Mouse (Mus musculus) heart, postnatal 0 days (tissue): Measurements from ENCODE around the gene Apoh. TPM values are rescaled to one million over a fixed set of nuclear protein-coding genes. Genes with fewer than 3 reads are reported as not detected.

Experiments used
- ATAC-seq: fragments of 200-750 bp; cut with Nextera tagmentation; 2 replicates; pipeline ENCODE4 v1.8.0; 2017; ENCODE audit warnings: low read depth, moderate number of reproducible peaks, moderate library complexity; ENCODE audit not compliant: insufficient read depth
- DNase-seq: peaks from one replicate; pipeline ENCODE4 v3.0.0-alpha.2; 2016; ENCODE audit warnings: low spot score
- H3K27ac ChIP-seq: fragments of 300-500 bp; sonication (generic); 2 replicates; pipeline ENCODE4 v1.5.1; 2014; ENCODE audit warnings: low read depth, mild to moderate bottlenecking
- H3K27me3 ChIP-seq: fragments of 300-500 bp; sonication (generic); 2 replicates; pipeline ENCODE4 v1.6.1; 2014; ENCODE audit warnings: low read length, mixed read lengths; ENCODE audit not compliant: control insufficient read depth, insufficient read depth
- H3K36me3 ChIP-seq: fragments of 300-500 bp; sonication (generic); replicated peaks from 2 replicates; pipeline ENCODE4 v1.6.1; 2014; ENCODE audit warnings: low read length, mixed read lengths; ENCODE audit not compliant: control insufficient read depth, insufficient read depth
- H3K4me1 ChIP-seq: fragments of 300-500 bp; sonication (generic); 2 replicates; pipeline ENCODE4 v1.6.1; 2014; ENCODE audit warnings: antibody characterized with exemption; ENCODE audit not compliant: control insufficient read depth, insufficient read depth
- H3K4me2 ChIP-seq: fragments of 300-500 bp; sonication (generic); 2 replicates; pipeline ENCODE4 v1.6.1; 2014; ENCODE audit warnings: low read depth, mild to moderate bottlenecking, low read length, moderate library complexity
- H3K4me3 ChIP-seq: fragments of 300-500 bp; sonication (generic); 2 replicates; pipeline ENCODE4 v1.5.1; 2014; ENCODE audit warnings: low read depth, low read length
- H3K9ac ChIP-seq: fragments of 300-500 bp; sonication (generic); replicated peaks from 2 replicates; pipeline ENCODE4 v1.6.1; 2014; ENCODE audit warnings: low read depth, low read length, mixed read lengths
- H3K9me3 ChIP-seq: fragments of 300-500 bp; sonication (generic); replicated peaks from 2 replicates; pipeline ENCODE4 v1.6.1; 2016; ENCODE audit warnings: low read length; ENCODE audit not compliant: control insufficient read depth
- CTCF ChIP-seq: IDR thresholded peaks from 2 replicates; pipeline ENCODE4 v1.5.1; 2016; ENCODE audit warnings: antibody characterized with exemption, control low read depth, low read depth
- EP300 ChIP-seq: IDR thresholded peaks from 2 replicates; pipeline ENCODE4 v1.6.1; 2016; ENCODE audit warnings: antibody characterized with exemption, low read depth
- WGBS: fragments of 180-500 bp; shearing (Covaris S2); extraction: QIAGEN DNeasy Blood & Tissue Kit; methylation state at CpG from one replicate; pipeline ENCODE4 v1.1.7; 2014; 5-methylcytosine and 5-hydroxymethylcytosine counted together
- polyA plus RNA-seq: library from polyadenylated mRNA; unstranded; fragments of >200 nt; fragmentation: Nextera tagmentation; extraction: Ambion mirVana; gene quantifications from 2 replicates; pipeline ENCODE4 v1.2.1, GENCODE M21; 2015
- total RNA-seq: library from RNA; depleted of rRNA; stranded (reverse); fragments of >200 nt; gene quantifications from 2 replicates; pipeline ENCODE4 v1.2.3, GENCODE M21; 2014; ENCODE audit warnings: low replicate concordance

Apoh gene
- total and polyA plus RNA-seq, 2 experiments from 2014 or later = 0.87 TPM; not detected in 1

DNA sequence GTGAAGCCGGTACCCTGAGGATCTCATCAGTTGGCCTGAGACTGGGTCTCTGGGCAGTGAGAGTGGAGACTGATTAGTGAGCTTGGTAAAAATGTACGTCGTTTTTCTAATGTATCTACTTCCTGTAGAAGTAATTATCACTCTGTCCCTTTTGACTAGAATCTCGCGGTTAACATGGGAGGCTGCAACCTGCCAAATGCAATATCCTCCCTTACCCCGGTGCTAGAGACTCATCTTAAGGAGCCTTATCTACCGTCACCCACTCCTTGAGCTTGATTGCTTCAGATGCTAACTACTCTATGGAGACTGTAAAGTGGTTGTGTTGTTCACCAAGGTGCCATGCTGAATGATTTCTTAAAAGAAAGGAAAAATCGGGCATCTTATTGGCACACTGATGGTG, 1.4 kb upstream of the Apoh start:
- TF ChIP-seq CTCF (no peak), EP300 (no peak)
- DNase-seq = no peak
- peaks cover 10% of the 10 kb centered on the region for H3K4me1 ChIP-seq
- ATAC-seq = no peak
- H3K36me3 ChIP-seq = peaks cover 4% of the 10 kb centered on the region; the same call in 1 of the 2 replicates
- peak overlapping the region; percentile 70 for H3K9ac ChIP-seq
- H3K9me3 ChIP-seq = no peaks in the 10 kb centered on the region
- H3K4me2 ChIP-seq = peak overlapping the region; percentile 94
- peak overlapping the region; percentile 87 for H3K4me3 ChIP-seq
- H3K27me3 ChIP-seq = no peaks in the 10 kb centered on the region
- H3K27ac ChIP-seq = peak overlapping the region; percentile 89; the same call in 1 of the 2 replicates
- 17% methylated on average over 8 of the region's 8 CpGs for WGBS

GRCm38 (mm10) chr11:108343789-108344462, 772 bp downstream of the Apoh start, which contains the start of gene Prkca:
TSS of gene Prkca (minus strand) at chr11:108343928.
- WGBS = under 1% methylated on average over 56 of the region's 63 CpGs
- no peak for TF ChIP-seq EP300
- TF ChIP-seq CTCF = no peak
- Histone ChIP-seq H3K36me3 (peaks cover 4% of the 10 kb centered on the region; the same call in 1 of the 2 replicates), H3K4me3 (peak within 1 kb of the TSS; percentile 87), H3K9me3 (no peaks in the 10 kb centered on the region), H3K9ac (peak within 1 kb of the TSS; percentile 70), H3K27me3 (no peaks in the 10 kb centered on the region), H3K27ac (peak within 1 kb of the TSS; percentile 89), H3K4me2 (peak within 1 kb of the TSS; percentile 94), H3K4me1 (peaks cover 6% of the 10 kb centered on the region)
- DNase-seq (peak; percentile 94), ATAC-seq (peak; percentile 90)

GRCm38 (mm10) chr11:108344759-108345158, 1.6 kb downstream of the Apoh start:
- no peak for TF ChIP-seq EP300
- TF ChIP-seq CTCF = no peak
- H3K4me1 ChIP-seq = peaks cover 6% of the 10 kb centered on the region
- WGBS = 70% methylated on average over 8 of the region's 8 CpGs
- H3K4me3 ChIP-seq = peak overlapping the region; percentile 87; the same call in 1 of the 2 replicates
- no peak overlapping the region for H3K27ac ChIP-seq
- DNase-seq = no peak
- no peak for ATAC-seq
- no peak overlapping the region for H3K9ac ChIP-seq
- no peaks in the 10 kb centered on the region for H3K9me3 ChIP-seq
- H3K36me3 ChIP-seq = peaks cover 2% of the 10 kb centered on the region; the same call in 1 of the 2 replicates
- H3K27me3 ChIP-seq = no peaks in the 10 kb centered on the region
- peak overlapping the region; percentile 94; the same call in 1 of the 2 replicates for H3K4me2 ChIP-seq

- TF ChIP-seq CTCF (no peak), EP300 (no peak)
- Histone ChIP-seq H3K4me1 (peaks cover 6% of the 10 kb centered on the region), H3K9ac (no peak overlapping the region), H3K9me3 (no peaks in the 10 kb centered on the region), H3K4me2 (no peak overlapping the region), H3K4me3 (no peak overlapping the region), H3K36me3 (no peaks in the 10 kb centered on the region), H3K27me3 (no peaks in the 10 kb centered on the region), H3K27ac (no peak overlapping the region)
- no peak for ATAC-seq
- DNase-seq = no peak
- 85% methylated on average over 2 of the region's 2 CpGs for WGBS
Measured at GRCm38 (mm10) chr11:108345321-108345720, 2.2 kb downstream of the Apoh start.

DNA sequence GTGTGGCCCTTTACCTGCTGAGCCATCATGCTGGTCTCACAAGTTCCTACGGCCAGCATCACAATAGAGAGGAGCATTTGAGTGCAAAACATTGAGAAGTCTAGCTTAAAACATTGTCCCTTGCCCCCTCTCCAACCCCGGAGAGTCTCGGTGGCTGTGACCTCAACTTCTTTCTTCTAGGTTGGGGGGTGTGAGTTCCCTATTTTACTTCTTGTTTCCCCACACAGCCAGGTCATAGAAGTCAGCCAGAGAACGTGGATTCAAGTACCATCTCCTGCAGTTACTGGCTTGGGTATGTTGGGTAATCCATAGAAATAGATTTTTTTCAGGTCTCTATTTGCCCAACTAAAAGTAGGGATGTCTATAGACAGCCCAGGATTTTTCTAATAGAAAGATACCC, 7.6 kb downstream of the Apoh start:
- 79% methylated on average over 4 of the region's 4 CpGs for WGBS
- DNase-seq (no peak), ATAC-seq (no peak)
- H3K4me2 ChIP-seq = no peak overlapping the region
- no peak overlapping the region for H3K9ac ChIP-seq
- TF ChIP-seq CTCF (no peak), EP300 (no peak)
- no peaks in the 10 kb centered on the region for H3K4me1 ChIP-seq
- no peak overlapping the region for H3K4me3 ChIP-seq
- no peaks in the 10 kb centered on the region for H3K9me3 ChIP-seq
- no peak overlapping the region for H3K27ac ChIP-seq
- H3K36me3 ChIP-seq = no peaks in the 10 kb centered on the region
- no peaks in the 10 kb centered on the region for H3K27me3 ChIP-seq
